Mouse (Mus musculus): ENCODE measurements around the gene Faim2.

The Faim2 gene

DNA sequence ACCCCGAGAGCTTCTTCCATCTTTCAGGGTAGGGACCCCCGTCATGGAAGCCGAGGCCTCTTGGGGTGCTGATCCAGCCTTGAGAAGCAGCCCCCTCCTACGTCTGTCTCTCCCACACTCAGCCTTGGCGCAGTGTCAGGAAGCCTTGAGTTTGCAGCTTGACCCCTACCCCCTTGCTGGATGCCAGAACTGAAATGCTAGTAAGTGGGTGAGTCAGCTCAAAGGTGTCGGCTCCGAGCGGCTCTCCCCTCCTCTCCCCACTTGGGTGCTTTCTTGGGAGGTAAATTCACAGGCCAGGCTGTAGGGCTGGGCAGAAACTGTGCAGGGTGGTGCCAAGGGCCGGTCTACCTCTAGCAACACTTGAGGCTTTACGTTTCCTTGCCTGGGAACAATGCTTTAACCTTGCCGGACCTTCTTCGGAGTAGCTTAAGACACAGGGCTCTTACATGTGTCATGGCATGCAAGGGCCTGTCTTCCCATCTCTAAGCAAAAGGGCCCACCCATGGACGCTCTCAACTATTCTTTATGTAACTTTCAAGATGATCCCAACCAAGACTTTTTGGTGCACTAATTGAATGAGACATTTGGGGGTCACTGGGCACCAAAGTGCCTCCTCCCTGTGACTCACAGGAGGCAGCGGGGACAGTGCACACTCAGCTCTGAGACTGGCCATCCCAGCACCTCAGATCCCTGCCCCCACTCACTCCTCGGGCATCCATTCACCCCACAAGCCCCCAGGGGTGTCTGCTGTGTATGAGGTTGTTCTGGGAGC is 22.5 kb downstream of the Faim2 start:
- no peak for DNase-seq (ENCODE audit: low spot score in 2 of 2)

DNA sequence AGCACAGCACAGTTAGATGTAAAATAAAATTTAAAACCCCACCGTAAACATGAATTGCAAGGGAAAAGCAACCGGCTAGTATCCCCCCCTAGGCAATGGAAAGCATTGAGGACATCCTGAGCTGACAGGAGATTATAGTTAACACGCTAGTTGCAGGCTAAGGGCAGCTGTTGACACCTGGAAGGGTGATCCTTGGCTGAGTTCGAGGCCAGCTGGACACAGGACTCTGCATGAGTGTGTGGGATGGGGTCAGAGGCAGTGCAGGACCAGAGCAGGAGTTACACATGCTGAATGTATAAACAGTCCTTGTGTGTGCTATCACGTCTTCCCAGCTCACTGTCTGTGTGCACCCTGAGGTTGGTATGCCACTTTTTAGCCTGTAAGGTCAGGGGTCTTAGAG is 24.7 kb downstream of the Faim2 start:
- no peak for DNase-seq (ENCODE audit: low spot score in 2 of 2)

DNA sequence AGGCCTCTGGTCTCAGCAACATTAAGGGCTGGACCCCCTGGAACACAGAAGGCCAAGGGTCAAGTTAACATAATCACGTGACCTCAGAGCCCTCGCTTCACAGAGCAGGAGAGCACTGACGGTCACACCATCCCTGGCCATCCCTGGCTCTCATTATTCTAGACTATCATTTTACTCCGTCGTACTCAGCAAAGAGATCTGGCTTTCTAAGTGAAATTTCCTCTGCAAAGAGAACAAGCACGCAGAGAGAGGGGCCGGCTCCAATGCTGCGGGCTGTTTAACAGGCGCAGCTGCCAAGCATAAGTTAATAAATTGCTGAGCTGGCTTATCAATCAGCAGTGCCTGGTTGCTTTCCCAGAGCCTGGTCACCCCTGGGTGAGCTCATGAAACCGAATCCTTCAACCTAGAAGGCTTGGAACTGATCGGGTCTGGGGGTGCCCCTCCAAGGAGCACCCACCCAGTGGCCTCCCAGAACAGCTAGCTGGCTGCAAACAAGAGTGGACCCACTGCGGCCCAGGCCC is 25.6 kb downstream of the Faim2 start:
- no peak for DNase-seq (ENCODE audit: low spot score in 2 of 2)

DNA sequence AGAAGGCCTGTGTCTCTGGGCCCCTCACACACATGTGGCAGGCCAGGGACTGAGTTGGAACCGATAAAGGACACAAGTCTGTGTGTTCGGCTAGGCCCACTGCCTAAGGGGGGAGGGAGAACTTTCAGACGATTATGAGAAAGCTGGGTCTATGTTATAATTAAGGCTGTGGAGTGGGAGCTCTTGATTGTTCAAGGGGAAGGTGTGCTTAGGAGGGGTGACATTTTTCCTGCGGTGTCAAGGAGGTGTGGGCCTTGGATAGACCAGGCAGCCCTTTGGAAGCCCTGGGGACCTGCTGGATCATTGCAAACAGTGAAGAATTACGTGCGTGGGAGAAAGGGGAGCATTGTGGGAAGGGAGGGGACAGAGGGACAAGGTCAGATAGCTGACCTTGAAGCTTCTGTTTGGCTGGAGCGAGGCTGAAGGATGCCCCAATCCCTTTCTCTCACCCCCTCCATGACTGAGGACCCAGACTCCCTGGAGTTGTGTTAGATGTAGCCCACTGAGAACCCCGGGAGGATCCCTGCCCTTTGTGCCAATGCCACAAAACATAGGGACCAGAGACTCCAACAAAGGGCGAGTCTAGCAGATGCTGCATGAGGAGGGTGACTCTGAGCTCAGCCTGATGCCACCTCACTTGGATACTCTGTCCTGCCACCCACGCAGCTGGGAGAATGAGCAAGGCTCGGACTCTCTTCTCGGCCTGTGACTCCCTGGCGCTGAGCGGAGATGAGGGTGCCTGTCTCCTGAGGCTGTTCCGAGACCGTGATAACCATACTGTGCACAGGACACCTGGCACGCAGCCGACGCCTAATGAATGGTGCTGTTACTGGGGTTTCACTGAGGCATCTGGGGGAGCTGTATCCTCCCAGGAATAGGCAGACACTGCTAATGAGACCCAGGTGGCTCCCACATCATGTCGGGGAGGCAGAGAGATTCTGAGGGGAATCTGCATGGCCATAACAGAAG is 26.4 kb downstream of the Faim2 start:
- no peak for DNase-seq (ENCODE audit: low spot score in 2 of 2)

DNA sequence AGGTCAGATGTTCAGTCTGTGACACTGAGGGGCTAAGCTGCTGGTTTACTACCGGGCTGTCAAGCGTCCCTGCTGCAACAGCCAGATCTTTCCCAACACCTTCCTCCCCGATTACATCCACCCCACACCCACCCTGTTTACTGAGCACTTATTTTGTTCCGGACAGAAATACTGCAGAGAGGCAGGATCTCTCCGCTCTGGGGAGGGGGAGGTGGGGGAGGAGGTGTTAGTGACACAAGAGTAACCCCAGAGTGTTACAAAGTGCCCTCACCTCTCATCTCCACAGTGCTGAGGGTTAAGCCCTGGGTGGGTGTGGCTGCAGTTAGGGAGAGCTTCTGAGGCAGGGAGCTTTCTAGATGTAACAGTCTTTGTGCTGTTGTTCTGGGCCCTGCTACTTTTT is 27.6 kb downstream of the Faim2 start:
- no peak for DNase-seq (ENCODE audit: low spot score in 2 of 2)

DNA sequence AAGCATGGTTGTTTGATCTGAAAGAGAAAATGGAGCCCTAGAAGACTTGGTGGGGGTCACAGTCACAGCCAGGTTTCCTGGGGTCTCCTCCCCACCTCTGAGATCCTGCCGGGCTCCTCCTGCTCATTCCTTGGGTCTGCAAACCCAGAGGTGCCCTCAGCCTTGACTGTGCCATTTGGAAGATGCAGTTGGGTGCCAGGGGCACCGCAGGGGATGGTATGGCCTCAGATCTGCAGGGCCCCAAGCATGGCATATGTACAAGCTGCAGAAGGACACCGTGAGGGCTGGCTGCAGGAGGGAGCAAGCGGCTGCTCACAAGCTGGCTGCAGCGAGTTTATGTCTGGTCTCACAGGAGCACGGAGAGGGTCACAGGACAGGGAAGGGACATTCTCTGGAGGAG is 28.2 kb downstream of the Faim2 start:
- DNase-seq (ENCODE audit: low spot score in 2 of 2), result no peak

DNA sequence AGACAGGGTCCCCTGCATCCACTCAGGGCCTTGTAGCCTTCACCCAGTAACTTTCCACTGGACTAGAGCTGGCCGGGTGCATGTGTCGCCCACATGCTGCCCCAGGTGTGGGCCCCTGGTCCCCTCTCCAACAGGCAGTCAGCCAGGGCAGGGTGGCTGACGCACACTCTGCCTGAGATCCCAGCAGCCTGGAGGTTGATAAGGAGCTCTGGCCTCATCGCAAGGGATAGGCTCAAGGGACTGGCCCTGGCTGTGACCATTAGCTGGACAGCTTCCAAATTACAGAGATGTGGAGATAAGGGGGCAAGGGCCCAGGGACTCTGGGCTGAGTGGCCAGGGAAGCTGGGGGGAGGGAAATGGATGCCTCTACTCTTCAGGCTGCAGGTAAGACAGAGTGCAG is 29.2 kb downstream of the Faim2 start:
- DNase-seq (ENCODE audit: low spot score in 2 of 2), result no peak

DNA sequence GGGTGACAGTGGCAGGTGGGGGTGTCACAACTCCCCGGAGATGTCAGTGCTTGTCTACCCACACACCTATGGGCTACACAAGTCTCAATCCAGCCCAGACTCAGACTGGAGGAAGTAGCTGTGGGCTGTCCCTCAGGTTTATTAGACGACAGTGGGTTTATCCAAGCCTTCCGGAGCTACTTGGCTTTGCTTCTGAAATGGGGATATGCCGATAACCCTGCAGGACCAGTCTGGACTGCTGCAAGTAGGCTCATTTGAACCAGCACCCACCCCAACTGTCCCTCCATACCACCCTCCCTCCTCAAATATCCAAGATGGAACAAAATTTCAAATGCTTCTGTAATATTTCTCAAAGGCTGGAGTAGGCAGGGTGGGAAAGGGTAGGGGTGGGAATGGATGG is 29.6 kb downstream of the Faim2 start:
- DNase-seq (ENCODE audit: low spot score in 2 of 2), result no peak

DNA sequence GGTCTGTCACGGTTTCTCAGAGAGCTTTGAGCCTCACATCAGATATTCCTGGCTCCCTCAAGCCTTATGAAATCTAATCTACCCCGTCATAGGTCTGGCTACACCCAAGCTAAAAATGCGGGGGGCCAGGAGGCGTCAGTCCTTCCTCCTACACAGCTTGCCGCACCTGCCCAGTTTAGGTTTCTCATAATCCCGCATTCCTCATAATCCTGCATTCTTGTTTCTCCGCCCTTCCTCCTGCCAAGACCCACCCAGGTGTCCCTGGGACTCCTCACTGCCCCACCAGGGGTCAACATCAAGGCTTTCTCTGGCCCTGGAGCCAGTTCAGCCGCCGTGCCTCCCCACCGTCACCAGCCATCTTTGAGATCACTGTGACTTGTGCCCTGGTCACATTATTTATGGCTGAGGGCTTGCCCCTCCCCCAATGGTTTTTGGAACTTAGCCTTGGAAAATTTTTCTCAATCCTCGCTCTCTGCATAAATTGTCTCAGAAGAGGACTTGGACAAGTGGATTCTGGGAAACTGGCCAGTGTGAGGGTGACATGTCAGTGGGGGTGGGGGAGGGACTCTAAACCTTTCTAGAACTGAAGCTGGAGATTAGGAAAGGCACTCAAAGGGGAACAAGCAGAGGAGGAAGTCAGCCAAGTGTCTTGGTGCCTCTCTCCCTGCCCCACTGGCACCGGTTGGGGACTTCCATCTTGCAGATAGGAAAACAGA is 30.3 kb downstream of the Faim2 start:
- no peak for DNase-seq (ENCODE audit: low spot score in 2 of 2)

DNA sequence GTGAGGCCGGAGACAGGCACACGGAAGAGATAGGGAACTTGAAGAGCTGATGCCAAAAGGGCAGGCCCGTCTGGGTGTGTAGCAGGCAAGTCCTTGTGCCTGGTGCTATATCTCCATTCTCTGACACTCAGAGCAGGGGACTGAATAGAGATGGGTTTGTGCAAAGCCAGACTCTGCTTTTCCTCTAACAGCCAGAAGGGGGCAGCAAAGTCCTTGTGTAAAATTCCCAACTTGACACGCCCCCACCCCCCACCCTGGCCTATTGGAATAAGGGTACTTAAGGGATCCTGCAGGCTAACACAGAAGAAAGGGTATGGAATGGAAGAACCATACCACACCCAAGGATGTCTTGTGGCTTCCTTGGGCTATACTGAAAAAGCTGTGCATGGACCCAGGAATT is 30.9 kb downstream of the Faim2 start:
- peak in 1 of 2 experiments; percentile 35 for DNase-seq (ENCODE audit: low spot score in 2 of 2)

DNA sequence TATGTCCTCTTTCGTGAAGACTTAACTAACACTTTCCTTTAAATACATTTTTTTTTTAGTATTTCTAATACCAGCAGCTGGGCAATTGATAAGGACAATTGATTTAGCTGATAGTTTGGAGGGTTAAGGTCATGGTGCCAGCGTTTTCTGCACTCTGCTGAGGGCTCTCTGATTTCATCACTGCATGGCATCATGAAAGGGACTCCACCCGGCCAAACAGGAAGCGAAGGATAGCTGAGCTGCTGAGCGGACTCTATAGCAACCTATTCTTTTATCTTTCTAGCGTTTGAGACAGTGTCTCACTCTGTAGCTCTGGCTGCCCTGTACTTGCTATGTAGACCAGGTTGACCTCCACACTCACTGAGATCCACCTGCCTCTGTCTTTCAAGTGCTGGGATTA is 43.2 kb downstream of the Faim2 start:
- DNase-seq (ENCODE audit: low spot score in 2 of 2), result no peak

DNA sequence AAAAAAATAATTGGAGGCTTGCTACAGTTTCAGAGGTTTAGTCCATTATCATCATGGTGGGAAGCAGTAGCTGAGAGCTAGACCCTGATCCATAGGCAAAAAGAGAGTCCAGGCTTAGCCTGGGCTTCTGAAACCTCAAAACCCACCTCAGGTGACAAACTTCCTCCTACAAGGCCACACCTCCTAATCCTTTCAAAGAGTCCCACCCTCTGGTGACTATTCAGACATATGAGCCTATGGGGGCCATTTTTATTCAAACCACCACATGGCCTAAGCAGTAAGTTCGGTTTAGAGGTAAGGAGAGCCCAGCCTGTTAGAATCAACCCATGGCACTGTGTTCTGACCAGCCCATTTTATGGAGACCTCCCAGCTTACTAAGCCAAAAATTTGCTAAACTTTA is 52.2 kb downstream of the Faim2 start:
- DNase-seq (ENCODE audit: low spot score in 2 of 2), result no peak

DNA sequence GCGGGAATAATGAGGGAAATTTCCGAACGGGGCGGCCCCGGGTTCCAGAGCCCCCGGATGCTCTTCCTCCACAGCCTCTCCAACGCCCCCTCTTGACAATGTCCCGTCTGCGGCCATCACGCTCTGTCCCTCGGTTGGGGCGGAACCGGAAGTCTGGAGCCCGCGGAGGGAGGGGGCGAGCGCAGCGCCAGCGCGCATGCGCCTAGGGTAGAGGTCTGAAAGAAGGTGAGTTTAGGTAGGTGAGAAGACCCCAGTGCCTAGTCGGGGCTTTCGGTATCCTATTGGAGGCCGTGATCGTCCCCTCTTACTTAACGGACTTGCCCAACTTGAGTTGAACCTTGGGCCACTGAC is 53.4 kb downstream of the Faim2 start, which contains the start of gene Bcdin3d:
Gene Bcdin3d, minus strand, starts transcription at position 155 of the 351 bp plus-strand sequence.
- DNase-seq (ENCODE audit: low spot score in 2 of 2), result peak; percentile 85 to 93

DNA sequence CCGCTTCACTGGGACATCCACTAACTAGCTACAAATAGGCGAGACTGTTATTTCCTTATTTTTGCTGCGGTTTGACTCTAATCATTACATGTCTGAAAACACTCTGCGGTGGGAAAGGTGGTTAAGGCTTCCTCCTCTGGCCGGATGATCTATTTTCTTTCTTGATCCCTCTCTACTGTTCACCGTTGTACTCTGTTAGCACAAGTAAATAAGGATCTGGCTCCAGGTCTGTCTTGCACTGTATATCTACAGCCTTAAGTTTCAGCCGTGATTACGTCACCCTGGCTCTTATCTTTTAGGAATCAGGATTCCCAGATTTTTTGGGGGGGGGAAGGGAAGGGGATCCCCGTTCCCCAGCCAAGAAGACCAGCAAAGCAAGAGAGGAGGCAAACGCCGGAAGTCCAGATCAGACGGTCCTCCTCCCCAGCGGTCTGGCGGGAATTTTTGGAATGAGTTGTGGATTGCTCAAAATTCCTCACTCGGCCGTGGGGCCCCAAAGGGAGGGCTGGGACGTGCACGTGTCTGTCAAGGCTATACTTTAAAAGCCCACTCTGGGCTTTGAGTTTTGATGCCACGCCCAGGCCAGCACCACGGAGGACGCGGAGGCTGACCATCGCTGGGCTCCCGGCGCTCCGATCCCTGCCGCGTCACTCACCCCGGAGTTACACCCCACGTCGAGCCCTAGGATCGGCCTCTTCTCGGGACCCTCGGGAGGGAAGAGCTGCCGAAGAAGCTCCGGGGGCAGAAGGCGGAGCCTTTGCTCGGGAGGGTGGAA is 54.0 kb downstream of the Faim2 start:
- DNase-seq (ENCODE audit: low spot score in 2 of 2), result no peak

DNA sequence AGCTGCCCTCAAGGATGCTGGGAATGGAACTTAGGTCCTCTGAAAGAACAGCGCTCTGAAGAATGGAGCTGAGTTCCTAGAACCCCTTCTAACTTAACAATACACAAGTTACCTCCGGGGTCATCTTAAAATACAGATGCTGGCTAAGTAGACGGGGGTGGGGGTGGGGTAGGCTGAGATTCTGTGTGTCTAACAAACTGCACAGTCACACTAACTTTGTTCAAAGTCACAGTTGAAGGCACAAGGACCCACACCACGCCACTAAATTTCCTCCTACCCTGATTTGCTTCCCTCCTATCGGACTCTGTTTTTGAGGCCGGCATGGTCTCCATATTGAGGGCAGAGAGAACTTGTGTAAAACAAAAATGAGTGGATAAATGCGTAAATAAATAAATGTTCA is 55.0 kb downstream of the Faim2 start:
- no peak for DNase-seq (ENCODE audit: low spot score in 2 of 2)

DNA sequence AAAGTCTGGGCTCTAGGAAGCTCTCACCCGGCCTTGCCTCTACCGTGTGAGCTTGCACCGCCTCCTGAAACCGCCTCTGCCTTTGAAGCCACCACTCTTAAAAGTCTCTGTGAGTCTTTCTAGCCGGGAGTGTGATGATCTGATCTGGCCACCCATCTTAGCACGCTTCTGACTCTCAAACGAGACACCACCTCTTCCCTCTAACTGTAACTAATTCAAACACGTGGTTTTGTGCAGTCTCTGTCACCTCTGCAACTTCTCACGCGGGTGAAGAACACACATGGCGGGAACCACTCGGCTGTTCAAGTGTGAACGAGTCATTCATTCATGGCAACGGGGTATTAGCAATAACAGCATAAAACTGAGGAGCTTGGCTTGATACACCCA is 56.3 kb downstream of the Faim2 start:
- DNase-seq (ENCODE audit: low spot score in 2 of 2), result no peak

DNA sequence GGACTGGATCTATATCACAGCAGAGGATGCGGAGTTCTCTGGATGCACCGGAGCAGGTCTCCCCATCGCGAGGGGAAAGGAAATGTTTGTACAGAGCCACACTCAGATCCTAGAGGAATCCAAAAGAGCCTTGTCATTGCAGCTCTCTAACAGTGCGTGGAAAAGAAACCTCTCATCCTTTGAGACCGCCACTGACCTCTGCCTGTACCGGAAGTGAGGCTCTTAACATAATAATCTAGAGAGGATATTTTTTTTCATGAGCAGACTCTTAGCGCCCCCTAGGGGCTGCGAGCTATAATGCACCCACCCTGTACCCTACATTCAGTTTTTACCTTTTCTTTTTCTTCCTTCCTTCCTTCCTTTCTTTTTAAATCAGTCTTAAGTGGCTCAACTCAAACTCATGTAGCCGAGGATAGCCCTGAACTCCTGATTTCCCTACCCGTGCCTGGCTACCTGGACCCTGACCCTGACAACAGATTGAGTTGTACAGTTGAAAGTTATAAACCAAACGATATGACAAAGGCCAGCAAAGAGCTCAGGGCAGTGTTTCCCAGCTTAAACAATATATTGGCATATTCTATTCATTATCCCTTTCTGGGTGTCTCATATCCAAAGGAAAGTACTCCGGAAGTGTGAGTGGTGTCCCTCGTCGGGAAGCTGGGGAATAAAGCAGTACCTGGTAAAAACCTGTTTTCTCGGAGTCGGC is 56.8 kb downstream of the Faim2 start:
- peak in 1 of 2 experiments; percentile 51 for DNase-seq (ENCODE audit: low spot score in 2 of 2)

DNA sequence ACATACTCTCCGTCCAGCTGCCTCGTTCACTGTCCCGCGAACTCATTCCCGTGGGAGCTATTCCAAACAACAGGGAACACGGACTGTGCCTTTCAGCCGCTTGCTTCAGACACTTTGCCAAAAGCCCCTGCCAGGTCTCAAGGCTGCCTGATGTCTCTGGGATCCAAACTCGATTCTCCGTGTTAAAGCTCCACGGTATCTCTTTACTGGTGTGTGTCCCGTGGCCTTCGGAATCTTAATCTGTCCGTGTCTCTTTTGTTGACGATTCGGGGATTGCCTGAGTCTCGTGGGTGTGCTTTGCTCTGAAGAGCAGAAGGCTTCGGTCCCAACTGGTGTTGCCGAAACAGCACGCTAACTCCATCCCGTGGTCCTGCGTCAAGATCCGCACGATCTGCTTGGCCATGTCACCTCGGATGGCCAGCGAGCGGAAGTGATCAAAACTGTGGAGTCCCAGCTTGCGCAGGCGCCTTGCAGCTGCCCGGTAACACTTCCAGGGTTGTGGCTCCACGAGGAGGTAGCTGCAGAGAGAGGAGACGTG is 57.7 kb downstream of the Faim2 start:
- no peak for DNase-seq (ENCODE audit: low spot score in 2 of 2)

DNA sequence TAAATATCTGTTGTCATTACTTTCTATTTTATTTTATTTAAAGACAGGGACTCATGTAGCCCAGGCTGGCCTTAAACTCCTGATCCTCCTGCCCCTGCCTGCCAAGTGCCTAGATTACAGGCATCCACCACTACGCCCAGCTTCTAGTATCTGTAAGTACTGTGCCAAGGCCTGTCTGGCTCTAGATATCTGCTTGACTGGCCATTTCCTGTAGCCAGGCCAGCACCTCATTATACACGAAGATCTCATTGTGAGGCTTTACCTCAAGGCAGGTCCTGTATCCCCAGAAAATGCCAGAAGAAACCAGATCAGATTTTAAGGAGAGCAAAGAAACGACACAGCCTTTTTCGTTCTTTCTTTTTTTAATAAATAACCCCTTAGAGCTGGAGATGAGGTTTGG is 58.2 kb downstream of the Faim2 start:
- no peak for DNase-seq (ENCODE audit: low spot score in 2 of 2)

DNA sequence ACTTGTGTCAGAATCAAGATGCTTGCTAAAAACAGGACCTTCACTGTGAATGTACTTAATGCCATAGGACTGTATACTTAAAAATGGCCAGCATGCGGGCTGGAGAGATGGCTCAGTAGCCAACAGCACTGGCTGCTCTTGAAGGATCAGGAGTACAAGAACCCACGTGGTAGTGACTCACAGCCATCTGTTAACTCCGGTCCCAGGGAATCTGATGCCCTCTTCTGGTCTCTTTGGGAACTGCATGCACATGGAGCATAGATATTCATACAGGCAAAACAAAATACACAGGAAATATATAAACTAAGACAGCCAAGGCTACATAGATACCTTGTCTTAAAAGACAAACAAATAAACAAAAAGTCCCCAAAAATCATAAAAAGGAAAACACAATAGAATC is 58.9 kb downstream of the Faim2 start:
- peak; percentile 67 to 82 for DNase-seq (ENCODE audit: low spot score in 2 of 2)
